Mouse (Mus musculus) hindlimb bud, embryonic 11.5 days (tissue): Measurements from ENCODE around the gene Zrsr2.

Experiments
- DNase-seq: peaks from one replicate; pipeline ENCODE4 v3.0.0-alpha.2; 2012; ENCODE audit warnings: low read depth, low spot score; ENCODE audit errors: extremely low spot score

Zrsr2 gene

DNA sequence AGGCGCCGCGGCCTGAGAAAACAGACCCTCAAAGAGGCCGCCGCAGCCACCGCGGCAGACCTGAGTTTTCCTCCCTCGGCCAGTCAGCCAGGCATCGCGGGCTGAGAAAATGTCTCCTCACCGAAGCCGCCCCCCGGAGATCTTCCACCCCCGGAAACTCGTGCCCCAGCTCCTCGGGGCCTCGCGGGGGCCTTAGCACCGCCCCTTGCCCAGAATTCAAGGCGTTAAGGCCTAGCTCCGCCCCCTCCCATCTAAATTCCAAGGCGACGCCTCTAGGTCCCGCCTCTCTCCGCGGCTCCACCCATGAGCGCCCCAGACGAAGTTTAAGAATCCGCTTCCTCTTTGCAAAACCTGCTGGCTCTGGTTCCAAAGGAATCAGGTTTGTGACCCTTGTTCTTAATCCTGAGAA lies at the start of gene Zrsr2:
Gene Zrsr2 (minus strand): TSS at position 195 of the 409 bp plus-strand sequence.
- peak; percentile 41 for DNase-seq

DNA sequence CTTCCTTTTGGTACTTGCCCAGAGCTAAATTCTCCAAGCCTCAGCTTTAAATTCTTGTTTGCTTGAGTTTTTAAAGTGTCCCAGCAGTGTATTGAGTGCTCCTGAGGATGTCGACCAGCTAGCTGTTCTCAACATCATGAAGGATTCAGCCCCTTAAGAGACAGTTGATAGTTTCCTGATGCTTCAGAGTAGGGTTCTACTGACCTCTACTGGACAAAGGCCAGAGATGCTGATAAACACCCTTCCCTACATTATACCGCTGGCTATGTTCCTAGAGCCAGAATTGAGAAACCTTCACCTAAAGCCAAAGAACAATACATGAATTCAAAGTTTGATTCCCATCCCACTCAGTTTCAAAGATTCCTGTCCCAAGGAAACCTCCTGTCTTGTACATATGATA lies 46.3 kb upstream of the Zrsr2 start:
- DNase-seq, result peak; percentile 18

DNA sequence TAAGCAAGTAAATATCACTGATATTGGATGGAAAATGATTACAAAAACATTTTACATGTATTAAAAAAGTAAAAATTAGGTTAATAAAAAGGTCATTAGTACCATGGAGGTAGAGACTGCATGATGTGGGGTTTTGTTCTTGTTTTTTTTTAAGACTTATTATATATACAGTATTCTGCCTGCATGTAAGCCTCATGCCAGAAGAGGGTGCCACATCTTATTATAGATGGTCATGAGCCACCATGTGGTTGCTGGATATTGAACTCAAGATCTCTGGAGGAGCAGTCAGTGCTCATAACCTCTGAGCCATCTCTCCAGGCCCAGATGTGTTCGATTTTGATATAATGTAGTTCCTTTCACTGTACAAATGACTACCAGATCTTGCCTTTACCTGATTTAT lies 41.4 kb upstream of the Zrsr2 start:
- DNase-seq, result no peak

DNA sequence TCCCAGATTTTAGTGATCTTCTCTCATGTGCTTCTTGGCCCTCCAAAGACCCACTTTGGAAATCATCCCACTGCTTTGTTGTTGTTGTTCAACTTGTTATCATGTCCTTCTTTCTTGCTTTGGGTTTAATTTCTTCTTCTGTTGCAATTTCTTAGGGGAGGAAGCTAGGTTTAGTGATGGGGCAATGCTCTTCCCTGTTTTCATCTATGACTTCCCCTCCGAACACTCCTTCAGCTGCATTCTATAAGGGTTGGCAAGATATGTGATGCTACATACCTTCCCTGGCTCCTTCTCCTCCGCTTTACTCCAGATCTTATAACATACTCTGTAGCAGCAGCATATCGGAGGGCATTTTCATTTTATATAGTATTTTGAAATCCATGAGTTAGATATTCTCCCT lies 38.3 kb upstream of the Zrsr2 start:
- DNase-seq, result no peak

DNA sequence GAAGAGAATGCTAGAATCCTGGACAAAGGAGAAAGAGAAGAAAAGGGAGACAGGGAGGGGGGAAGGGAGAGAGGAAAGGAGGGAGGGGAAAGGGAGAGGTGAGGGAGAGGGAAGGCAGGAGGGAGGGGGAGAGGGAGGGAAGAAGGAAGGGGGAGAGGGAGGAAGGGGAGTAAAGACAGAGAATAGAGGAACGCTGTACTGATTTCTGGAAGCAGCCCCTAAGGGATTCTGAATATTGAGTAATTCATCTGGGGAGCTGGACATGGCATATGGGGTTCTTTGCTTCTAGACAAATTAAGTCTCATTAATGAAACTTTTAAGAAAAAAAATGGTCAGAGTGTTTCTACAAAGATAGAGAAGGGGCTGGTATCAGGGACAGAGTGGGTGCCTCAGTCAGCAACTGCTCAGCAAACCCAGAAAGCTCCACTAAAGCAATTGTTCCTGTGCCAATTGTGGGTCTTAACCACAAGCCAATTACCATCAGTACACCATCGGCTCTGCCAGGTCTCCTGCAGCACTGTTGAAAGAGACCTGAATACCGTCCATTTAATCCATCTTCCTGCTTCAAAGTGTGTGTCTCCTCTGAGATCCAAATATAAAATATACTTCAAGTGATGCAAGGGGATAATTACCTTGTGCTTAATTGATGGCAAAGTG lies 29.4 kb upstream of the Zrsr2 start:
- DNase-seq, result no peak

DNA sequence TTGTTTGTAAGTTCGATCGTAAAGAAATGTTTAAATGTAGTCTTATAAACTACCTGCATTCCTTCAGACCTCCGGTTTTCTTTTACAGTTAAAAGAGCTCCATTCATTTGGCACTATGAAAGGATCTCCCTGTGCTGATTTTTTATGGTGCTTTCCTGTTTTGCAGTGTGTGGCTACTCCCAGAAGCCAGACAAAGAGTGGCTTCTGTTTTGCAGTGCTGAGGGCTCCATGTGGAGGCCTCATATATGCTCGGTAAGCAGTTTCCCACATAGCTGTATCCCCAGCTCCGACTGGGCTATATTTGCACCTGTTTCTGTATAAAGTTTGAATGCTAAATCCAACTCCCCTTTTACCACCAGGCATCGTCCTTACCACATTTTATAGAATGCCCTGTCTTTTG lies 23.7 kb upstream of the Zrsr2 start:
- DNase-seq, result no peak

DNA sequence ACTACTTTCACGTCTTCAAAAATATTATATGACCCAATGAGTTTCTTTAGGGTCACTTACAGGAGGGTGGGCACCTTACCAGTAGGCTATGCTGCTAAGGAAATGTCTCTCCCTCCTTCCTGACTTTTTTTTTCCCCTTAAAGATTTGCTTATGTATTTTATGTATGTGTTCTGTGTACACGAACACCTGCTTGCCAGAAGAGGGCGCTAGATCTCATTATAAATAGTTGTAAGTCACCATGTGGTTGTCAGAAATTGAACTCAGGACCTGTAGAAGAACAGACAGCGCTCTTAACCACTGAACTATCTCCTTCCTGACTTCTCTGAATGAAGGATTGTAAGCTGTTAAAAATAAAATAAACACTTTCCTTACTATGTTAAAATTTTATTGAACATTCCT lies 23.0 kb upstream of the Zrsr2 start:
- no peak for DNase-seq

DNA sequence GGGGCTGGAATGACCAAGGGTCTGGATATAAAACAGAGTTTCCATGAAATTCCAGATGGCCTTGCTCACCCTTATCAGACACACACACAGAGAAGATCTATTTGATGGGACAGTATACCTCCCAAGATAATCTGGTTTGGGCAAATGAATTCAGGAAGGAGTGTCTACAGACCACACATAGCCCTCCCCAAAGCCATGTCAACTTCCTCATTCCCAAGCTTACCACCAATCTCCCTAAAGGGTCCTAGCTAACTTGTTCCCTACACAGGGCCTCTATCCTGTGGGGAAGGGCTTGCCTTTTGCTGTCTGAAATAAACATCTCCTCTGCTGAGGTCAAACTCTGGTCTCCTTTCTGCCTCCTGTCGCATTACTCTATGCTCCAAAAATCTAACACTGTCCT lies 22.6 kb upstream of the Zrsr2 start:
- no peak for DNase-seq

DNA sequence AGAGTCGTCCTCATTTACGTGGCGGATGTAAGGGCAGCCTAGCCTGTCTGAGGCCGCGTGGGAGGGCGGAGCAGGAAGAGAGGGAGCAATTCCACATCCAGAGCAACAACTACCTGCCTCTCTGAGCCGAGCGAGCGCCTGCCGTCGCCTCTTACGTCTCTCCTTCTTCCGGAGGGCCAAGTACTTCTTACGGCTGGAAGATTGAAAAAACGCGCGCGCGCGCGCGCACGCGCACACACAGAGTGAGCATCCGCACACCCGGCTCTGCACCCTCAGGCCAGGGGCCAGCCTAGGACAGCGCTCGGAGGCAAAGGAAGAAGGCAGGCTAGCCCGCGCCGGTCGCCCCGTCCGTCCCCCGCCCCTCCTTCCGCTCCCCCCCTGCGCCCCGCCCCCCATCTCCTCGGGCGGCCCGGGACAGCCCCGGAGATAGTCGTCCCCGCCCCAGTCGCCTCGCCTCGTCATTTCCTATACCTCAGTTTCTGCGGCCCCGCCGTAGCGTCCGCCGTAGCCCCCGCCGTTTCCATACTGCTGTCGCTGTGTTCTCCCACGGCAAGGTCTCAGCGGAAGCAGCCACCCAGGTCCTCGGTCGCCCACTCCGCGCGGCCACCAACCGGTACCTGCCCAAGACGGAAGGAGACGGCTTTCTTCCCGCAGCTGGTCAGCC lies 526 bp downstream of the Zrsr2 start:
- no peak for DNase-seq

DNA sequence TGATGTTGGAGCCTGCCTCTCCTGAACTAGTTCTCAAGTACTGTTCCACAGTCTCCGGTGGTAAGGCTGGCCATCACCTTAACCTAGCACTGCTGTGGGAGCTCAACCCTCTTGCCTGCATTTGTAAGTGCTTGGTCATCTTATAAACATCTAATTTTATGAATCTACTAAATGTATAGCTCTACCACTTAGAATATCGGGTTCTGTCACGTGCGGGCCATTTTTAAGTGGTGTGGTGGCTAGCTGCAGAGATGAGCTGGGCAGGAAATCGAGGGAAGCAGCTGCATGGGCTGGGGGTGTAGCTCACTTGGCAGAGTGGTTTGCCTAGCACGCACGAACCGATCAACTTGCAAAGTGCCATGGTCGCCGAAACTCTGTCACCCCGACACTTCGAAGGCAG lies 1.1 kb downstream of the Zrsr2 start:
- no peak for DNase-seq

DNA sequence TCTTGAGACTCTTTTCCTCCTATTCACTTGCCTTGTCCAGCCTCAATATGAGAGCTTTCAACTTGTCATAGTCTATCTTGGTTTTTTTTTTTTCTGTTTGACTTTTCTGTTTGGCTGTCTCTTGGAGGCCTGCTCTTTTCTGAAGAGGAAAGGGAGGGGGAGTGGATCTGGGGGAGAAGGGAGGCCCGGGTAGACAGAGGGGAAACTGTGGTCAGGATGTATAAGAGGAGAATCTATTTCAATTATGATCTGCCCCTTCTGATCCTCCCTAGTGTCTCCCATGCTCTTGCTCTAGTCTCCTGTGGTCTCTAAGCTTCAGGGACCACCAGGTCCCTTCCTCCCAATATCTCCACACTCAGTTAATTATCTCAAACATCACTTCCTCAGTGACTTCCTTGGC lies 6.8 kb downstream of the Zrsr2 start:
- DNase-seq, result no peak

DNA sequence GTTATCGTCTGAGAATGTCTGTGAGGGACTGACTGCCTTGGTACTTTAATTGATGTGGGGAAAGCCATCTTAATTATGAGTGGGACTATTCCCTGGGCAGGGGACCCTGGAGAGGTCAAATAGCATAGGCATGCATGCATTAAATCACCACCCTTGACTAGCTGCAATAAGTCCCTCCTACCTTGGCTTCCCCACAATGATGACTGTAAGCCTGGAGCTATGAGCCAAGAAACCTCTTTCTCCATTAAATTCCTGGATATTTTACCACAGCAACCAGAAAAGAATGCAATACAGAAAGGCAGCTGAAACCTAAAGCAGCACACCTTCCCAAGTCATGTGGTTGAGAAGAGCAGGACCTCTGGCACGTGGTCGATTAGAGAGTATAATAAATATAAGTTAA lies 14.1 kb downstream of the Zrsr2 start:
- DNase-seq, result no peak

DNA sequence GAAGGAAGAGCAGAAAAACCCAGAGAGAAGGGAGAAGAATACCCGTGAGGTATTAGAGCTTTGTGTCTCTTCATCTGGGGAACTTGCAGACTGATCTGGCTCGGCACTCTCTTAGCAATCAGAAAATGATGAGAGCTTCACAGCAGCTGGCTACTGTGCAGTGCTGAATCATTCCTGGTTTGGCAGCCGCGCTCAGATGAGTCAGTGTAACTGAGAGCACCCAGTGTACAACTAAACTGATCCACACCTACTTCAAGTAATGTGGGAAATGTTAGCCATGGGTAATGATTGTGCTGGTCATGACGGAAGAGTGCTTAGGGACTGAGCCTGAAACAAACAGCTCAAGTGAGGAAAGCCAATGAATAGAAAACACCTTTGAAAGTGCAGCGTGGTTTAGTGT lies 19.9 kb downstream of the Zrsr2 start:
- DNase-seq, result no peak

DNA sequence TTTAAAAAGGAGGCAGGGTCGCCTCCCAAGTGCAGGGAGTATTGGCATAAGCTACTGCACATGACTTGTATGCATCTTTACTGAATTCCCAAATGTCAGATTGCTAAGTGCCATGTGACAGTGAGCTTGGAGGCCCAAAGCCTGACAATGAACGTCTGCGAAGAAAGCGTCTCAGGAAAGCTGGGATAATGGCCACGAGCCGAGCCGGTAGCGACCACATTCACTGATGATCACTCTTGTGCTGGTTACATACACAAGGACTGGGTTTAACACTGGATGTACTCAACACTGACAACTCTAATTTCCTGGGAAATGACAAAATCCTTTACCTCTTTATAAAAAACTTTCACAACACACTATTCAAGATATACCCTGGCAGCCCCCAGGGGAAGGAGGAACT lies 23.7 kb downstream of the Zrsr2 start:
- DNase-seq, result no peak

DNA sequence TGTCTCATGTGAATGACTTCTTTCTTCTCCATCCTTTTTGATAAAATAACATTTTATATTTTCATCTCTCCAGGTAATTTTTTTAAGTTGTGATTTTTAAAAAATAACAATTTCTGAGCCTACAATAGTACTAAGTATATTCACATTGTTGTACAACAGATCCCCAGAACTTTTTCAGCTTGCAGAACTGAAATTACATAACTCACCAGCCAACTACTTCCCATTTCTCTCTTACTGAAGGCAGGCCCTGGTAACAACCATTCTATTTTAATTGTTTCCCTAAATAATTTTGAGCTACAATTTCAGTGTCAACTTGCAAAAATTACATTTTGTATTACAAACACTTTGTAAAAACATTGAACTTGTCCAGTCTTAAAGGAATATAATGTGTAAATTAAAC lies 28.9 kb downstream of the Zrsr2 start:
- no peak for DNase-seq

DNA sequence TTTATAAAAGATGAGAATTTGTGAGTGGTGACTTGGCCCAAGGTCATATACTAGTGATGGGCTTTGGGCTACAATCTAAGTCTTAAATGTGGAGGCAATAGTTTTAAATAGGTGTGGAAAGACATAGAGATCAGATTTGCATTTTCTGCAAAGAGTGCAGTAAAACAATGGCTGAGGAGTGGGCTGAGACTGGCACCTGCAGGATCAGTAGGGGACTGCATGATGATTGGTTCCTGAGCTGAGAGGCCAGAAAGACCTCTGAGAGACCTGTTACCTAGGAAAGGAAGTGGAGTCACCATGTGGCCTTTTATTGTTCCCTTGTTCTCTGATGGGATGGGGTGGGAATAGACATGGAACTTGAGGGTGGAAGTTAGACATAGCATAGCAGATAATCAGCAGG lies 45.7 kb downstream of the Zrsr2 start:
- no peak for DNase-seq

DNA sequence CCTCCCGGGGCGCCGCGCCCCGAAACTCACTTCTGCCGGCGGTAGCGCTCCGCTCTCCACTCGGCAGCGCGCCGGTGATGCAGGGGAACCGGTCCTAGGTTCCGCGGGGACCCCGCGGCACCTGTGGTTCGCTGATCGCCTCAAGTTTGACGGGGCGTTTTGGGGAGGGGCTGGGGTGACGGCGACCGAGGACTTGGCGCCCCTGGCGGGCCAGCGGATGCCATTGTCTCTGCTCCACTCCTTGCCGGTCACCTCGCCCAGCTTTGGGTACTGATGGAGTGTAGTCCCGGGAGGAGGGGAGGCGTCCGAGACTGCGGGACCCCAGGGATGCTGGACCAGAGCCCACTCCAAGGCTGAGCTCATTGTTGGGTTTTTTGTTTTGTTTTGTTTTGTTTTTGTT lies 49.1 kb downstream of the Zrsr2 start:
- DNase-seq, result no peak

DNA sequence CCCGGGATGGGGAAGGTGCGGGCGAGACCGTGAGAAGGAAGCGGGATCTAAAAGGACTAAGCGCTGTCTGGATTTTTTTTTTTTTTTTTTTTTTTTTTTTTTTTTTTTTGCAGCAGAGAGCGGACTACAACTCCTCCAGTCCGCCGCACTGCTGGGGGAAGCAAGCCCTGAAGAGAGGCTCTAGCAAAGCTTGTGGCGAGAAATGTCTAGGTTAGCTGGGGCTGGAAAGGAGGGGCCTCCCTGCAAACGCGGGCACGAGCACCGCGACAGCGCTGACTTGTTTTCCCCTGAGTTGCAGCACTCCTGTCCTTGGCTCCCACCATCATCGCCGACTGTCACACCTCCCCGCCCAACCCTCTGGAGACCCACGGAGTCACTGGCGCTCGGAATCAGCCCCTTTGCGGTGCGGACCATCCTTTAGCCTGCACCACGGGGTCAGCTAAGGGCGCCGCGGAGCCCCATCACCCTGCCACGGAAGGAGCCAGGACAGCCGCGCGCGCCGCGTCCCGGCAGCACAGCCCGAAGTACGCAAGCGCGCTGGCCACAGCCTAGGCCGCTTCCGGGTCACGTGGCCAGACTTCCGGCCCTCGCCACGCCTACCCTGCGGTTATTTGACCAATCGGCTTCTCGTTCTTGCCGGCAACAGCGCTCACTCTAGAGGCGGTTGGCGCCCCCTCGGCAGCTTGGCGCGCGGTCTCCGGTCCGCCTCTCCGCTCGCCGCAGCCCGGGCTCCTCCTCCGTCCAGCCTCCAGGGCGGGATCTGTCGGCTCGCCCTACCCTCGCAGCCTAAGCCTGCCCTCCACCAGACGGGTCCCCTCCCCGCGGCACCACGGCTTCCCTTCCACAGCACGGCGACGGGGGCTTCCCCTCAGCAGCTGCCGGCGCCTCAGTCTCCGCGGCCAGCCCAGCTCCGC lies 49.9 kb downstream of the Zrsr2 start, which contains the start of gene Ap1s2:
Gene Ap1s2 (plus strand): TSS at position 681 of the 914 bp plus-strand sequence.
- peak; percentile 39 for DNase-seq

DNA sequence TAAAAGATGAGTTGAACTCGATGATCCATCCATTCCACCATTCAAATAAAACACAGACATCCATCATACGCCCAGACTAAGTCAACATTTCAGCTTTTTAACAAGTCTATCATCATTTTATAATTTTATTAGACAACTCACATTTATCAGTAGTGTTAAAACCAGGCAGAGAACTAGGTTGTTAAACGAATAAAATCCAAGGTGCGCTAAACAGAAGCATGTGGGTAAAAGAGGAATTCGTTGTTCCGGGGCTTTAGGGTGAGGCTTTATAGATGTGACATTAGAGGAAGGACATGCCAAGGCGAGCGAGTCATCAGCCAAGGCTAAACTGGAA lies 50.5 kb downstream of the Zrsr2 start:
- DNase-seq, result no peak

DNA sequence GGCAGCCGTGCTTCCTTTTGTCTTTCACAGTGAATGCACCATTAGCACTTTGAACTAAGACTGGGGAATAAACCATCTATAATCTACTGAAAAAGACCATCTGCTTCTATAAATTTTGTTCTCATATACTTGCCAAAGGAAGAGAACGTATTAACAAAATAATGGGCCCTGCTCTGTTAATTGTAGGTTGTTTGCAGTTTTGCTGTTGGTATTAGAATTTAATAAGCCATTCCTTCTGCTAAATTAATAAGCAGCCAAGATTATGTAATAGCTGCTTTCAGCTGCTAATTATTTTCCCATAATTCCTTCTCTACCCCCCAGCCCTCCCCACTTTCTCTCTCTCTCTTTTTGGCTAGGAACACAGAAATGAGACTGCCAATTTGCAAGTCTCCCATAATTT lies 51.6 kb downstream of the Zrsr2 start:
- DNase-seq, result no peak

DNA sequence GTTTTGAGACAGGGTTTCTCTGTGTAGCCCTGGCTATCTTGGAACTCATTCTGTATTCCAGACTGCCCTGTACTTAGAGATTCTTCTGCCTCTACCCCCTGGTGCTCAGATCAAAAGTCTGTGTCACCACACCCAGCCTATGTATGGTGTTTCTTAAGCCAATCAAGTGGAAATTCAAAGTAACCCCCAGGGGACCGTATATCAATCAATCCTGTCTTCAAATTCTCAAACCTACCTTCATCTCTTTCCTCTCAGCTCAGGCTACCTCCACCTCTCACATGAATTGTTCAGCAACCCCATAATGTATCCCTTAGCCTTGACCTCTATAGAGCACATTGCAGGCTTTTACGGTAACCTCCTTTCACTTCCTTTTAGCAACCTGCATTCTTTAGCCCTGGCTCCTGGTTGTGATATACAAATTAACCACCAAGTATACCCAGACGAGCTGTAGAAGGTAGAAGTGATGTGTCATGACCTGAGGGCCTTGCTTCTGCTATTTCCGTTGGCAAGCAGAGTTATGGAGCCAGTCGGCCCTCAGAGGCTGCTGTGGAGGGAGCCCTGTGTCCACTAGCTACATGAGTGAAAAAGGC lies 58.9 kb downstream of the Zrsr2 start:
- DNase-seq, result no peak

DNA sequence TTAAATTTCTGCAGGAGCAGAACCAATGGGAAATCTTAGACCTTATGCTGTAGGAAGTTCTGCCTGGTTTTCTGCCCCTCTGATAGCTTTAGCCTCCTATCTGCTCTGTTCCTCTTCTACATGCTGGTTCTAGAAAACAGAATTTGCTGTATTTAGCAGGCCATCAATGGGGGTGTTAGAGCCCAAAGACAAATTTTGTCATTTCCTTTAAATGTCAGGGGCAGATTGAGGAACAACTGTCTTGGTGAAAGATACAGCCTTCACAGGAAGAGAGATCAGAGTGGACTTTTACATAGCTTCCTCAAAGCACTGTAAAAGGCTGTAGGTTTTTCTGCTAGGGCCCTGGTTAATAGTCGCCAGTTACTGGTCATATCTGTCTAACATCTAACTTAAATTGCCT lies 61.1 kb downstream of the Zrsr2 start:
- DNase-seq, result no peak
